Mouse (Mus musculus) kidney, adult 2 months (tissue): ENCODE data around the gene Kank1. TPM values are rescaled to one million over a fixed set of nuclear protein-coding genes. Genes with fewer than 3 reads are reported as not detected.

Experiments
- DNase-seq: peaks from one replicate; pipeline ENCODE4 v3.0.0; 2021
- H3K27ac ChIP-seq: fragments of 200-500 bp; 2 replicates; pipeline ENCODE4 v1.5.1; 2012; ENCODE audit warnings: low read depth, low read length, control low read depth, inconsistent platforms; ENCODE audit not compliant: insufficient read depth
- H3K27me3 ChIP-seq: fragments of 200-500 bp; replicated peaks from 2 replicates; pipeline ENCODE4 v1.6.1; 2012; ENCODE audit warnings: mild to moderate bottlenecking, moderate library complexity, low read length, inconsistent platforms; ENCODE audit not compliant: control insufficient read depth, insufficient read depth
- H3K36me3 ChIP-seq: fragments of 200-500 bp; 2 replicates; pipeline ENCODE4 v1.6.1; 2012; ENCODE audit warnings: mild to moderate bottlenecking, moderate library complexity, low read length, inconsistent platforms; ENCODE audit not compliant: control insufficient read depth, insufficient read depth
- H3K4me1 ChIP-seq: fragments of 200-500 bp; 2 replicates; pipeline ENCODE4 v1.6.1; 2011; ENCODE audit warnings: low read length; ENCODE audit not compliant: control insufficient read depth, insufficient read depth
- H3K4me3 ChIP-seq: fragments of 200-500 bp; 2 replicates; pipeline ENCODE4 v1.5.1; 2011; ENCODE audit warnings: mild to moderate bottlenecking, low read depth, low read length, control low read depth; ENCODE audit not compliant: insufficient read depth
- CTCF ChIP-seq: fragments of 200-500 bp; conservative IDR thresholded peaks from 2 replicates; pipeline ENCODE4 v1.5.1; 2011; ENCODE audit warnings: low read depth, mild to moderate bottlenecking, control low read depth, low read length, moderate library complexity, mixed read lengths; ENCODE audit not compliant: insufficient read depth, insufficient read length
- POLR2A ChIP-seq: fragments of 200-500 bp; IDR thresholded peaks from one replicate; pipeline ENCODE4 v1.6.1; 2011; ENCODE audit warnings: low read depth, low read length, control low read depth
- whole genome bisulfite sequencing: fragments of 180-500 bp; shearing (Covaris S2); methylation state at CpG from one replicate; pipeline ENCODE4 v1.1.7; 2018; 5-methylcytosine and 5-hydroxymethylcytosine counted together
- polyA plus RNA-seq: library from polyadenylated mRNA; depleted of rRNA; stranded (reverse); fragments of >200 nt; gene quantifications from 2 replicates; pipeline ENCODE4 v1.2.3, GENCODE M21; 2012

Gene Kank1
- polyA plus RNA-seq, 1 experiment, result 56.0 TPM

GRCm38 (mm10) chr19:25308763-25309162 lies 72.0 kb downstream of the Kank1 start:
- TF ChIP-seq CTCF (no peak), POLR2A (no peak)
- H3K27ac ChIP-seq, result no peak overlapping the region
- no peak overlapping the region for H3K4me3 ChIP-seq

GRCm38 (mm10) chr19:25310989-25311388 lies 74.2 kb downstream of the Kank1 start:
- Histone ChIP-seq H3K27ac (no peak overlapping the region), H3K36me3 (no peaks in the 10 kb centered on the region), H3K27me3 (no peaks in the 10 kb centered on the region), H3K4me1 (peaks cover 3% of the 10 kb centered on the region; the same call in 1 of the 2 replicates), H3K4me3 (no peak overlapping the region)
- TF ChIP-seq POLR2A (no peak), CTCF (no peak)
- WGBS, result 66% methylated on average over 5 of the region's 5 CpGs
- no peak for DNase-seq

More at GRCm38 (mm10) chr19:25308763-25309162, 72.0 kb downstream of the Kank1 start:
- DNase-seq, result no peak
- Histone ChIP-seq H3K27me3 (no peaks in the 10 kb centered on the region), H3K36me3 (no peaks in the 10 kb centered on the region), H3K4me1 (peaks cover 3% of the 10 kb centered on the region; the same call in 1 of the 2 replicates)
- WGBS, result 52% methylated on average over 12 of the region's 12 CpGs

GRCm38 (mm10) chr19:25311626-25312025 lies 74.9 kb downstream of the Kank1 start:
- 44% methylated on average over 7 of the region's 7 CpGs for WGBS
- Histone ChIP-seq H3K27ac (no peak overlapping the region), H3K36me3 (no peaks in the 10 kb centered on the region), H3K4me3 (no peak overlapping the region), H3K4me1 (peaks cover 3% of the 10 kb centered on the region; the same call in 1 of the 2 replicates), H3K27me3 (no peaks in the 10 kb centered on the region)
- TF ChIP-seq POLR2A, result no peak
- TF ChIP-seq CTCF, result no peak
- no peak for DNase-seq

GRCm38 (mm10) chr19:25315458-25315889 lies 78.7 kb downstream of the Kank1 start:
- no peak for DNase-seq
- Histone ChIP-seq H3K4me3 (no peak overlapping the region), H3K27ac (no peak overlapping the region), H3K36me3 (no peaks in the 10 kb centered on the region), H3K4me1 (no peaks in the 10 kb centered on the region; the same call in 1 of the 2 replicates), H3K27me3 (no peaks in the 10 kb centered on the region)
- WGBS, result 38% methylated on average over 14 of the region's 14 CpGs
- no peak for TF ChIP-seq POLR2A
- TF ChIP-seq CTCF, result no peak

GRCm38 (mm10) chr19:25315993-25316392 lies 79.2 kb downstream of the Kank1 start:
- no peak for DNase-seq
- Histone ChIP-seq H3K27me3 (no peaks in the 10 kb centered on the region), H3K36me3 (no peaks in the 10 kb centered on the region), H3K4me3 (no peak overlapping the region), H3K4me1 (no peaks in the 10 kb centered on the region), H3K27ac (no peak overlapping the region)
- TF ChIP-seq CTCF (no peak), POLR2A (no peak)
- WGBS, result 77% methylated on average over 5 of the region's 5 CpGs

- DNase-seq, result peak; percentile 61
- H3K27me3 ChIP-seq, result no peaks in the 10 kb centered on the region
- no peaks in the 10 kb centered on the region for H3K4me1 ChIP-seq
- TF ChIP-seq POLR2A (no peak), CTCF (no peak)
- no peaks in the 10 kb centered on the region for H3K36me3 ChIP-seq
- WGBS, result 59% methylated on average over 7 of the region's 7 CpGs
- H3K4me3 ChIP-seq, result no peak overlapping the region
- no peak overlapping the region for H3K27ac ChIP-seq
These were observed 87.5 kb downstream of the Kank1 start for GRCm38 (mm10) chr19:25324265-25324664.

- no peak overlapping the region for H3K4me3 ChIP-seq
- H3K27ac ChIP-seq, result no peak overlapping the region
- 73% methylated on average over 9 of the region's 9 CpGs for WGBS
- no peak for DNase-seq
- H3K36me3 ChIP-seq, result no peaks in the 10 kb centered on the region
- TF ChIP-seq POLR2A (no peak), CTCF (no peak)
- no peaks in the 10 kb centered on the region for H3K4me1 ChIP-seq
- no peaks in the 10 kb centered on the region for H3K27me3 ChIP-seq
These were observed 88.6 kb downstream of the Kank1 start for GRCm38 (mm10) chr19:25325113-25326001.
